Mouse (Mus musculus) neural tube, embryonic 14.5 days (tissue): ENCODE data around the gene Olfr704. TPM values are rescaled to one million over a fixed set of nuclear protein-coding genes. Genes with fewer than 3 reads are reported as not detected.
"Not testable (repeated sequence)": the region's sequence is repeated elsewhere in the genome, so short reads cannot be mapped to it uniquely, and the experiment has no call there.

Experiments
- ATAC-seq: fragments of 200-750 bp; cut with Nextera tagmentation; 2 replicates; pipeline ENCODE4 v1.8.0; 2017; ENCODE audit warnings: low read depth, mild to moderate bottlenecking, moderate TSS enrichment, moderate library complexity
- H3K27ac ChIP-seq: fragments of 300-500 bp; sonication (generic); 2 replicates; pipeline ENCODE4 v1.5.1; 2014; ENCODE audit warnings: low read depth, mild to moderate bottlenecking, control low read depth, low read length, moderate library complexity, mixed read lengths
- H3K27me3 ChIP-seq: fragments of 300-500 bp; sonication (generic); 2 replicates; pipeline ENCODE4 v1.6.1; 2014; ENCODE audit warnings: low read length; ENCODE audit not compliant: control insufficient read depth, insufficient read depth
- H3K36me3 ChIP-seq: fragments of 300-500 bp; sonication (generic); 2 replicates; pipeline ENCODE4 v1.6.1; 2014; ENCODE audit warnings: low read length, mixed read lengths; ENCODE audit not compliant: control insufficient read depth, insufficient read depth
- H3K4me1 ChIP-seq: fragments of 300-500 bp; sonication (generic); 2 replicates; pipeline ENCODE4 v1.6.1; 2014; ENCODE audit warnings: low read length; ENCODE audit not compliant: control insufficient read depth, insufficient read depth
- H3K4me2 ChIP-seq: fragments of 300-500 bp; sonication (generic); 2 replicates; pipeline ENCODE4 v1.6.1; 2014; ENCODE audit warnings: mild to moderate bottlenecking, low read depth, low read length, control low read depth
- H3K4me3 ChIP-seq: fragments of 300-500 bp; sonication (generic); 2 replicates; pipeline ENCODE4 v1.5.1; 2014; ENCODE audit warnings: low read depth, low read length, control low read depth, mixed read lengths
- H3K9ac ChIP-seq: fragments of 300-500 bp; sonication (generic); replicated peaks from 2 replicates; pipeline ENCODE4 v1.6.1; 2014; ENCODE audit warnings: low read depth, mild to moderate bottlenecking, control low read depth, low read length, mixed read lengths
- H3K9me3 ChIP-seq: fragments of 300-500 bp; sonication (generic); 2 replicates; pipeline ENCODE4 v1.6.1; 2016; ENCODE audit warnings: low read length; ENCODE audit not compliant: control insufficient read depth
- WGBS: fragments of 180-500 bp; shearing (Covaris S2); extraction: QIAGEN DNeasy Blood & Tissue Kit; methylation state at CpG from one replicate; pipeline ENCODE4 v1.1.7; 2014; 5-methylcytosine and 5-hydroxymethylcytosine counted together
- polyA plus RNA-seq: library from polyadenylated mRNA; unstranded; fragments of >200 nt; fragmentation: Nextera tagmentation; extraction: Ambion mirVana; gene quantifications from 2 replicates; pipeline ENCODE4 v1.2.1, GENCODE M21; 2014

Gene Olfr704
- not detected in 2 replicates for polyA plus RNA-seq

DNA sequence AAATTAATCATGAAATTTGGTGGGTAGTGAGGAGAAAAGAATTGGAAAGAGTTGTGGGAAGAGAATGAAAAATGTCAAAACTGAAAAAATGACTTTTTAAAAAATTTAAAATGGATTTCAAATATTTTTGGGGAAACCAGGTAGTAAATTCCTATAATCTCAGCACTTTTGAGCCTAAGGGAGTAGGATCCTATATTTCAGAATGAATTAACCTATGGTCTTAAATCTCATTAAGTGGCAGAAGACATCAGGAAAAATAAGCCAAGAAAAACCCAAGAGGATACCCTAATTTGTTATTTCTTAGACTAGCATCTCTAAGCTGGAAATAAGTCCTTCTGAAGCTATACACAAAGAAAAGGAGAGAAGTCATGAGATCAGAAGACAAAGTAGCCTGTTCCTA, at the start of gene Olfr704:
Gene Olfr704 (plus strand): TSS at position 301 of the 400 bp plus-strand sequence.
- Histone ChIP-seq H3K27ac (no peak within 1 kb of the TSS), H3K4me3 (no peak within 1 kb of the TSS), H3K9me3 (no peaks in the 10 kb centered on the region), H3K4me2 (no peak within 1 kb of the TSS), H3K4me1 (no peaks in the 10 kb centered on the region), H3K9ac (no peak within 1 kb of the TSS), H3K36me3 (no peaks in the 10 kb centered on the region), H3K27me3 (no peaks in the 10 kb centered on the region)
- ATAC-seq: no peak

DNA sequence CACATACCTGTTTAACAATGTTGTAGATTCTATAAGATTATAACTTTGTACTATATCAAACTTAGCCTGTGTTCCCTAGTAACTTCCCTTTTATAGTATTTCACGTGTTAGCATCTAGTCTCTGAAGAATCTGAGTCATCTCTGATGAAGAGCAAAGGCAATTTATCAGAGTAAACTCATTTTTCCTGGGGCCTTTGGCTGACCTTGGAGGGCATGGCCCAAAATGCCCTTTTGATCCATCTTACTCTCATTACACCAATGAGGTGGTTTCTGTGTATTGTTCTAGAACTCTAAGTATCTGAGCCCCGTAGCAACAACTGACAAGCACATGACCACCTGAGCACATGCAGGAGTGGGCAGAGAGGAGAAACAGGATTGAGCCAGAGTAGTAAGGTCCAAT, 49.2 kb upstream of the Olfr704 start, which contains the start of gene Olfr701:
Gene Olfr701 (plus strand): TSS at position 301 of the 400 bp plus-strand sequence.
- WGBS: 82% methylated on average over 2 of the region's 2 CpGs
- Histone ChIP-seq H3K9ac (no peak within 1 kb of the TSS), H3K36me3 (no peaks in the 10 kb centered on the region), H3K27me3 (no peaks in the 10 kb centered on the region), H3K4me2 (no peak within 1 kb of the TSS), H3K4me3 (no peak within 1 kb of the TSS), H3K9me3 (no peaks in the 10 kb centered on the region), H3K27ac (no peak within 1 kb of the TSS), H3K4me1 (no peaks in the 10 kb centered on the region)
- no peak for ATAC-seq

DNA sequence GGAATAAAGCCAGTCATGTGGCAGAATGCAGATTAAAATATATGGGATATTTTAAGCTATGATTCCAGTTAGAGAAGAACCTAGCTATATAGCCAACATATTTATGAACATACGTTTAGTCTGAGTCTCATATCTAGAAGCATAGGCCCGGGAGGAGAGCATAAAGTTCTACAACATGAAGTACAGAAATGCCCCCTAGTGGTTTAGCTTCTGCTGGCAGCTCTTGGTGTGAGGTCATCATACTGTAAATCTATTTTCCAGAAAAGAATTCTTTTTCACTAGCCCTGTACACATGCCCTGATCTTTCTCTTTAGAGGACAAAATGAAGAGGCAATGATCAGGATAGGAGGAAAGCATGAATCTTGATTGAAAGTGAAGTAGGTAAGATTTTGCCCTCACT, 47.2 kb upstream of the Olfr704 start:
- ATAC-seq: no peak
- 61% methylated on average over 2 of the region's 2 CpGs for WGBS

GRCm38 (mm10) chr7:106818414-106818813, 44.6 kb upstream of the Olfr704 start:
- Histone ChIP-seq H3K4me1 (no peaks in the 10 kb centered on the region), H3K36me3 (no peaks in the 10 kb centered on the region), H3K9ac (no peak overlapping the region), H3K9me3 (no peaks in the 10 kb centered on the region), H3K27ac (no peak overlapping the region), H3K4me3 (no peak overlapping the region), H3K27me3 (no peaks in the 10 kb centered on the region), H3K4me2 (no peak overlapping the region)
- no peak for ATAC-seq

More for the DNA sequence above, 47.2 kb upstream of the Olfr704 start:
- H3K4me2 ChIP-seq: no peak overlapping the region
- no peaks in the 10 kb centered on the region for H3K9me3 ChIP-seq
- no peaks in the 10 kb centered on the region for H3K36me3 ChIP-seq
- H3K27ac ChIP-seq: no peak overlapping the region
- no peak overlapping the region for H3K4me3 ChIP-seq
- H3K9ac ChIP-seq: no peak overlapping the region
- no peaks in the 10 kb centered on the region for H3K27me3 ChIP-seq
- no peaks in the 10 kb centered on the region for H3K4me1 ChIP-seq

GRCm38 (mm10) chr7:106833793-106834192, 29.2 kb upstream of the Olfr704 start, which contains the start of gene Olfr702:
TSS of gene Olfr702 (minus strand) at chr7:106833893.
- Histone ChIP-seq H3K27ac (no peak within 1 kb of the TSS), H3K27me3 (no peaks in the 10 kb centered on the region), H3K4me3 (no peak within 1 kb of the TSS), H3K4me1 (no peaks in the 10 kb centered on the region), H3K4me2 (no peak within 1 kb of the TSS), H3K9me3 (no peaks in the 10 kb centered on the region), H3K9ac (no peak within 1 kb of the TSS), H3K36me3 (no peaks in the 10 kb centered on the region)
- no peak for ATAC-seq

DNA sequence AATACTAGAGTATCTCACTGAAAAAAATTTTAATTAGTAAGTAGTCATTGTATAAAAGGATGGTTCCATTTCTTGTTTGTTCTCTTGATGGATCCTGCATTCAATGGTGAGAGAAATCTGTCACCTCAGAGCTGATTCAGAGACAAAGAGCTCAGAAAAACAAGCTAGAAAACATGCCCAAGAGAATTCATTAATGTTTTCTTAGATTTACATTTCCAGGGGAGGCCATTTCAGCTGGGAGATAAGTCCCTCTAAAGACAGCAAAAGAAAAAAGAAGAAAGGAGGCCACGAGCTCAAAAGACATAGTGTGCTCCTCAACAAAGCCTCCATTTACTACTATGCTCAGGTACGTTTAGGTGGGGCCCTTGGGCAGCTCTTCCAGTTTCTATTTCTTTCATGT, 19.9 kb upstream of the Olfr704 start, which contains the start of gene Olfr703:
Gene Olfr703 (plus strand): TSS at position 301 of the 400 bp plus-strand sequence.
- no peak within 1 kb of the TSS for H3K4me3 ChIP-seq
- no peaks in the 10 kb centered on the region for H3K9me3 ChIP-seq
- no peaks in the 10 kb centered on the region for H3K4me1 ChIP-seq
- H3K9ac ChIP-seq: no peak within 1 kb of the TSS
- ATAC-seq: no peak
- no peak within 1 kb of the TSS for H3K4me2 ChIP-seq
- H3K27me3 ChIP-seq: no peaks in the 10 kb centered on the region
- H3K27ac ChIP-seq: no peak within 1 kb of the TSS
- H3K36me3 ChIP-seq: no peaks in the 10 kb centered on the region
- WGBS: 60% methylated on average over 2 of the region's 2 CpGs

DNA sequence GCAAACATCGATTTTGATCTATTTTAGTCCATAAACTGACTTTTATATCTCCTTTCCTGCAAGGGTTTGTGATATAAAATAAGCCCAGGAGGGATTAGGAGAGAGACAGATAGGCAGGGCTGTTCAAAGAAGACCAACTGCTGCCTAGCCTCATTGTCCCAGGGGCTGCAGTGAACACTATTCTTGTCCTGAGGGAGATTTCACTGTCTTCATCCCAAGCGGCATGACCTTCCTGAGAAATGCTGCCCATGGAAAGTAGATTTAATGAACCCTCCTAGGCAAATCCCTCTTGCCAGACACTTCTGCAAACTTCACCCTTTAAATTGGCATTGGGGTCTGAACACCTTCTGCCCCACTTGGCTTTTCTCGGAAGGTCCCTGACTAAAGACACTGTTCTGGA, 13.8 kb downstream of the Olfr704 start, which contains the start of gene Olfr705:
Gene Olfr705 (minus strand): TSS at position 101 of the 400 bp plus-strand sequence.
- Histone ChIP-seq H3K9ac (no peak within 1 kb of the TSS), H3K27me3 (no peaks in the 10 kb centered on the region), H3K4me1 (no peaks in the 10 kb centered on the region), H3K9me3 (no peaks in the 10 kb centered on the region), H3K27ac (no peak within 1 kb of the TSS), H3K4me2 (no peak within 1 kb of the TSS), H3K36me3 (no peaks in the 10 kb centered on the region), H3K4me3 (no peak within 1 kb of the TSS)
- ATAC-seq: no peak
- WGBS: 84% methylated on average over 3 of the region's 3 CpGs

DNA sequence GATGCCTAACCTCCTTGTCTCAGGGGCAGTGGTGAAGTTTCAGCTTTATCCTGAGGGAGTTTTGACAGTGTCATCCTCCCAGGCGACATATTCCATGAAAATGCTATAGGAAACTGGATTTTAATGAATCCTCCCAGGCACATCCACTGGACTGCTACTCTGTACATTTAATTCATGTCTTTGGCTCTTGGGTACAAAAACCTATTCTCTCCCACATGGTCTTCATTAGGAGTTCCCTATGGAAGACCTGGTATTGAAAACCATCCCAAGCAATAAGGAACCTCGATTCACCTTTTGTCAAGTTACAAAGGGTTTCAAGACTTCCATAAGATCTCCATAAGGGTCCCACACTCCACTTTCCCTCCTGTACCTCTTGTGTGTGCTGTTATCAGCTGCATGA, 25.1 kb downstream of the Olfr704 start, which contains the start of gene Olfr706:
Gene Olfr706 (minus strand): TSS at position 101 of the 400 bp plus-strand sequence.
- no peak within 1 kb of the TSS for H3K9ac ChIP-seq
- H3K9me3 ChIP-seq: no peaks in the 10 kb centered on the region
- no peaks in the 10 kb centered on the region for H3K36me3 ChIP-seq
- H3K4me3 ChIP-seq: no peak within 1 kb of the TSS
- no peaks in the 10 kb centered on the region for H3K27me3 ChIP-seq
- no peaks in the 10 kb centered on the region for H3K4me1 ChIP-seq
- ATAC-seq: no peak
- 81% methylated on average over 2 of the region's 2 CpGs for WGBS
- no peak within 1 kb of the TSS for H3K27ac ChIP-seq
- H3K4me2 ChIP-seq: no peak within 1 kb of the TSS

DNA sequence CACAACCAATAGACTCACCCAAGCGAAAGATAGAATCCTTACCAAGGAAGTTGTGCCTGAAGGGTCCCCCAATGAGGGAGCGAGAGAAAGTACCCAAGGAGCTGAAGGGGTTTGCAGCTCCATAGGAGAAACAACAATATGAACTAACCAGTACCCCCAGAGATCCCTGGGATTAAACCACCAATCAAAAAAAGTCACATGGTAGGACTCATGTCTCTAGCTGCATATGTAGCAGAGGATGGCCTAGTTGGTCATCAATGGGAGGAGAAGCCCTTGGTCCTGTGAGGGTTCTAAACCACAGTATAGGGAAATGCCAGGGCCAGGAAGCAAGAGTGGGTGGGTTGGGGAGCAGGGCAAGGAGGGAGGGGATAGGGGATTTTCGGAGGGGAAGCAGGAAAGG, 38.2 kb downstream of the Olfr704 start, which contains the start of gene Olfr707:
Gene Olfr707 (minus strand): TSS at position 101 of the 400 bp plus-strand sequence.
- H3K27me3 ChIP-seq, ATAC-seq, H3K9ac ChIP-seq, H3K4me3 ChIP-seq, H3K4me2 ChIP-seq, H3K4me1 ChIP-seq, H3K9me3 ChIP-seq, H3K27ac ChIP-seq, H3K36me3 ChIP-seq: not testable (repeated sequence)
- WGBS: 82% methylated on average over 3 of the region's 3 CpGs
